Mouse (Mus musculus) mature B cell (primary cell): ENCODE measurements around the gene Ogn.
"Not testable (repeated sequence)": the region's sequence is repeated elsewhere in the genome, so short reads cannot be mapped to it uniquely, and the experiment has no call there.

ENCODE experiments used
- in situ Hi-C: fragments of 300-500 bp; cut with MboI; formaldehyde crosslinking; loops from 2 replicates; pipeline ENCODE4 v1.14.3; 2019

Ogn gene

DNA sequence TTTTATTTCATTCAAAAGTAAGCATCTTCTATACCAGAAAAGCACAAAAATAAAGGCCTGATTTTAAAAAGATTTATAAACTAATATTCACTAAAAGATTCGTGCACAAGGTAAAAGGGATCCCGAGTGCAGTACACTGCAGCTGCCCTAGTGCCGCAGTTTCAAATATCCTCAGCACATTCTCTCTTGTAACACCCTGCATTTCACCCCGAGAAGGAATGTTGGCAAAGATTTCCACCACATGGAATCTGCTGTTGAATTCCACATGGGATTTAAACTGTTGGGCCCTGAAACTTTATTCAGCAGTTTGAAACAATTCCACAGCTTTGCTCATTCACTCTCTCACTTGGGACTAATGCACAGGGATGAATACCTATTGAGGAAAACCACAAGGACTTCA is at the start of gene Ogn:
Ogn (plus strand) TSS at position 333 of the 400 bp plus-strand sequence.
- in situ Hi-C loops = no loop called here

DNA sequence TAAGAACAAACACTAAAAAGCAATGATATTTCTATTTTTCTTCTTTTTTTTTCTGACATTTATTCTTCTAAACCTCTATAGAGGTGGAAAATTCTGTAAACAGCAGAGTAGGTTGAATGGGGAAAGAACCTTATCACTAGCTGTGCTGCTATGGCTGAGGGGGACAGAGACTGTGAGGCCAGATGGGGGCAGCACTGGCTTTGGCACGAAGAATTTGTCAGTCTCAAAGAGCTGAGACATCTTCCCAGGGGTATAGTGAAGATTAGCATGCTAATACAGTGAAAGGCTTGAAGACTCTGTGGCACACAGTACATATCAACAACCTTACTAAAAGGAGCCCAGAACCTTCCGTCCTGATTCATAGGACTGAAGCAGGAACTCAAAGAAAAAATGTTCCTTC is 48.7 kb upstream of the Ogn start:
- in situ Hi-C loops = no loop called here

DNA sequence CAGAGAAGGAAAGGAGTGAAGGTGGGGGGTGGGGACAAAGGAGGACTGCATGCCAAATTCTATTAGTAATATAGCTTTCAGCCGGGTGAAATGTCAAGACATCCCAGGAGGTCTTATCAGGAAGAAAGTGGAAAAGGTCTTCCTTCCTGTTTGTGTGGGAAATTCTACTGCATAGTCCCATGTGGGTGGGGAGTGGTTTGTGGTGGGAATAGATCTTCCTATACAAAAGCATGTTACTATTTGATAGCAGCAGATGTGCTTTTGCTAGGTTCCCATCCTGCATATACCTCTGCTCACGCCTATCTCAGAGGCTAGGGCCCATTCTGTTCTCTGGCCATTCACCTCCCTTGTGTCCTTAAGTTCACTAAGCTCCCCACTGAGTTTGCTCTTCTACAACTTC is 47.0 kb upstream of the Ogn start:
- in situ Hi-C loops = no loop called here

DNA sequence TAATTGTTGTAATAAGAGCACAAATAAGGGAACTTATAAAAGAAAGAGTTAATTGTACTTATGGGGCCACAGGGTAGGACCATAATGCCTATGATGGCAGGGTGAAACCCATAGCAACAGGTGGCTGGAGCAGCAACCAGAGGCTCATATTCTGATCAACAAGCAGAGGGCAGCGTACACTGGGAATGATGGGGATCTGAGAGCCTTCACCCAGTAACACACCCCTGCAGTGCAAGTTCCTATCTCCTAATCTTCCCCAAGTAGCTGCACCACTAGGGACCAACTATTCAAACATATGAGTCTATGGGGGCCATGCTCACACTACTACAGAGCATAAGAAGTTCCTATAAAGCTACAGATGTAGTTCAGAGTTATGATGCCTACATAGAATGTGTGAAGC is 43.5 kb upstream of the Ogn start:
- in situ Hi-C loops = no loop called here

DNA sequence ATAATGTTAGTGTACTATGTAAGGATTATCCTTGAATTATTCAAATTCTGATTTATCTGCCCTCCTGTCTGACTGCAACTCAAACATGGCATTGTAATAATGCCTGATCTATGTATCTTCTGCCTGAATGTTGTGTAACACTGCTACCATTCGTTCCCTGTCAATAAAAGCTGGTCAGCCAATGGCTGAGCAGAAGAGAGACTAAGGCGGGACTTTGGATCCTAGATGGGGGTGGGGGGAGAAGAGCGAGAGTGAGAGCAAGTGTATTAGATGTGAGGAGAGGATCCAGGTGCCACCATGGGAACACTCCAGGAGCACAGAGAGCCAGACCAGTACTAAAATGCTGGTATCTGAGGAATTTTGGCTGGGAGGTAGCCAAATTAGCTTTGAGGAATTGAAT is 37.5 kb upstream of the Ogn start:
- in situ Hi-C loops = no loop called here

DNA sequence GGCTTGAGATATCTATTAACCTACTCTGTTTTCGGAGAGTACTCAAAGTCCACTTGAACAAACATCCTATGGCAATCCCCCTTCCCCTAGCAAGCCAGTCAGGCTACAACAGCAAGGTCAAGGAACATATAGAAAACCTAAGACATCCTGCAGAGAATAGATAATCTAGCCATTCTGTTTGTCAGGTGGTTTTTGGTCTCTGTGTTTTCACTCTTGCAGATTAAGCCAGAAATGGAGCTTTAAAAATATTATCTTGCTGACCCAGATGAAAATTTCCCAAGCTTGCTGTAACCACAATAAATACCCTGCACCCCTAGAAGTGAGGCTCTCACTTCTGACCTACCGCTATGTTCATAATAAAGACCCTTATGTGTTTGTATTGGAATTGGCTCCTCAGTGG is 36.4 kb upstream of the Ogn start:
- in situ Hi-C loops = no loop called here

DNA sequence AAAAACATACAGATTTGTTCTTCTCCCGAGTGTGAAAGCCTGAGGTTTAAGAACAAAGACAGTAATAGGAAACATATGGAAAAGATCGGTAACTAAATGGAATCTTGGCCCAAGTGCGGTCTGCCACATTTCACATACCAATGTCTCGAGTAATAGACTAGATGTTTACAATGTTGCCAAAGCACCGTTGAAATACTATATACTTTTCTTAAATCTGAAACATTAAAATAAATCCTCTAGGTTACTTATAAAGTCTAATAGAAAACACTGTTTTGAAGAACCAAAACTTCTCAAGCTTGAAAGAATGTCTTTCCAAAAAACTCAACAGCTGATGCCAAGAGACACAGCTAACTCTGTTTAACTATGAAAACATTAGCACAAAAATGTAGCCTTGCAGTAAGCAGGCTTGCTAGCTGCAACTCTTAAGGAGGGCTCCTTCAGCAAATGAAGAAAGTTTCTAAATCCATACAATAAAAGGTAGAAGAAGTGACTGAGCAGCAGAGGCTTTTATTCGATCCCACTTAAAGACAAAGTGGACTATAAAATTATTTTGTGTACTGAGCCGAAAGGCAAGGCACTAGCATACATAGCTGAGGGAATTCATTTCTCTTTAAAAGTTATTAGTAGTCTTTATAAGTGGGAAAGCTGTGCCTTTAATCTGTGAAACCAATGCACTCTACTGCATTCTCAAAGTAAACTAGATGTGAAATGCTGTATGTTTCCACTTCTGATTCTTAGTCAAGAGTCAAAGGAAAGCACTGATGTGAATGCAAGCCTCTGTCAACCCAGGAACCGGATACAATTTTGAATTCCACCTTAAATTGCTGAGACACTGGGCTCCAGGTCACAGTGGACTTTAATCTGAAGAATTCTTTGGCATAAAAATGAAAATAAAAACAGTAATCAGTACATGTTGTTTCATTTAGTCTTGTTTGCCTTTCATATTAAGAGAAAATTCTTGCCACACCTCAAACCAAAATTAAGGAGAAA is 26.0 kb upstream of the Ogn start, which contains the start of gene Omd:
Omd (plus strand) TSS at position 922 of the 990 bp plus-strand sequence.
- in situ Hi-C loops = no loop called here

DNA sequence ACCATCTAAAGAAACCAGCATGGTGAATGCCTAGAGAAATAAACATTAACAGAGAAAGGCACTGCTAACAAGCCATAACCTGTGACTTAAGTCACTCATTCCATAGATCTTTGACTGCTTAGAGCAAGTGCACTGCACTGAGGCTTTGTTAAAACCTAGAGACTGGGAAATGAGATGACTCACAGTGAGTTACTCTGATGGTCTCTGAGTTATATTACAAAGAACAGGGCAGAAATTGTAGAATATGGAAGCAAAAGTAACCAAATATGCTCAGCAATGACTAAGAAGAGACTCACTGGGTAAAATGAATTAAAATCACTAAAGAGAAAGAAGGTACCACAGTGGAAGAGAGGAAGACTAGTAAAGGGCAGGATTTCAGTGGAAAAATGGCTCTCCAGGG is 24.0 kb upstream of the Ogn start:
- in situ Hi-C loops = no loop called here

DNA sequence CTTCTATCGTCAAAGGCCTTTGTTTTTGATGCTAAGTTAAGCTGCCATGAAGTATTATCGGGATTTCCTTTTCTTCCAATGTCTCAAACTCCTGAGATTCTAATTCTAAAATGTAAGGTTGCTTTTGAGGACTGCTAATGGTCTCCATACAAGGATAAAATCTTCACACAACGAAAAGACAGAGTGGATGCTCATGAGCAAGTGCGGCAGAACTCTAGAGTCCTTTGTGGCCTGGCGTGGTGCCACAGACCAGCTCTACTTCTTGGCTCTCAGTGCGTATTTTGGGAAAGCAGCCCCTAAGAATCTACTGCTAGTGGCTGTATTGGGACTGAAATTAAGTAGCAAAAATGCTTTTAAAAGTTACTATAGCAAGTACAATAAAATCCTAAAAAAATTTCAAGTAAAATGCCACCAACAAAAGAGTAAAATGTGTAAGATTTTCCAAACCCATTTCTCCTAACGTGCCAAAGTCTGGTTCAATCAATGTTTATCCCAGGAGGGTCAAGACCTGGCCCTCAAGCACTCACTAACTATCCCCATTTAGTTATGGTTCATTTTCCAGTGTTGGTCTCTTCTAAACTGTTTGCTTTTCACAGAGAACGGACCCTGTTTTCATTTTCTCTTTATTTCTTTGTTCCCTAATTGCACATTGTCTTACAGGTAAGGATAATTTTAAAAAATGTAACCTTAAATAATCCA is 23.4 kb upstream of the Ogn start:
- in situ Hi-C loops = no loop called here

DNA sequence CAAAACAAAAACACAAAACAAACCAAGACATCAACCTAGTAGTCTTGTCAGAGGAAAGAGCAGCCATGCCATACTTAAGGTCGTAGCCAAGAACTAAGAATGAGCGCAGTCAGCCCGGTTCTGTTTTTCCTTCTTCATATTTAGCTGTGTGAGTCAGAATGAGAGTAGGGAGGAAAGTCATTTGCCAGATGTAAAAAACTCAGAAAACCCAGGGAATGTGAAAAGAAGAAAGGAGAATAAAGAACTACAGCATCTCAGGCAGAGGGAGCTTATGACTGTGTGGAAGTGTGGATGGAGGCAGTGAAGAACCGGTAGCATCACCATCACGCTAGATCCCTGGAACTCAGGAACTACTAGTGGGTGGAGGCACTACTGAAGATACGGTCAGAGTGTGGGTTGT is 21.8 kb upstream of the Ogn start:
- in situ Hi-C loops = no loop called here

DNA sequence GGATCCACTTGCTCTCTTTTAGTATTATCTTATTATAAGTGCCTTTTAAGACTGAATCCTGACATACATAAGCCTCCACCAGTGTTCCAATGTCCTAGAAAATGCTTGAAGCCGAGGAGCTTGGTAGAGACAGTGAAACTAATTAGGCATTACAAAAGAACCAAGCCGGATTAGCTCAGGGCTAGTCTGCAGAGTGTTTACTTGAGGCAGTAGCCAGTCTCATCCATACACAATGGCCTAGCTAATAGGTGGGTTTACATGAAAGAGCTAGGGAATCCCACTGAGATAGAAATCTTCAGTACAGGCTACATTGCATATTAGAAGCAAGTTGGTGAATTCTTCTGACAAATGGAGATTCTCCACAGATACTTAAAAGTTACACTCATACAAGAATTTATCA is 5.3 kb upstream of the Ogn start:
- in situ Hi-C loops = not testable (repeated sequence)

DNA sequence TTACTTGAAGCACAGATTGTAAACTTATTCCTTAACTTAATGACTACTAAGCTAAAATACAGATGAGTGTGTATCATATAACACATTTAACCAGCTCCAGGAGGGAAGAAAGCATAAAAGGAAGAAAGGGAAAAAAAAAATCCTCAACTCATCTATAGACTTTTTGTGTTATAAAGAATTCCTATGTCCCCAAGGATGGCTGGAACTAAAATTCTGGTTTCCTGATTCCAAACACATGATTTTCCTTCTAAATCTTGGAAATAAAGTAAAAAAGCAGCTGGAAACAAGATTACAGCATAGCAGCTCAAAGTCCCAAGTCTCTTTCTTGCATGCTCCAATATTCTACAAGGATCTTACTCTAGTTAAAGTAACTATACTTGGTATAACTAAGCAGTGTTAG is 4.2 kb upstream of the Ogn start:
- in situ Hi-C loops = no loop called here

DNA sequence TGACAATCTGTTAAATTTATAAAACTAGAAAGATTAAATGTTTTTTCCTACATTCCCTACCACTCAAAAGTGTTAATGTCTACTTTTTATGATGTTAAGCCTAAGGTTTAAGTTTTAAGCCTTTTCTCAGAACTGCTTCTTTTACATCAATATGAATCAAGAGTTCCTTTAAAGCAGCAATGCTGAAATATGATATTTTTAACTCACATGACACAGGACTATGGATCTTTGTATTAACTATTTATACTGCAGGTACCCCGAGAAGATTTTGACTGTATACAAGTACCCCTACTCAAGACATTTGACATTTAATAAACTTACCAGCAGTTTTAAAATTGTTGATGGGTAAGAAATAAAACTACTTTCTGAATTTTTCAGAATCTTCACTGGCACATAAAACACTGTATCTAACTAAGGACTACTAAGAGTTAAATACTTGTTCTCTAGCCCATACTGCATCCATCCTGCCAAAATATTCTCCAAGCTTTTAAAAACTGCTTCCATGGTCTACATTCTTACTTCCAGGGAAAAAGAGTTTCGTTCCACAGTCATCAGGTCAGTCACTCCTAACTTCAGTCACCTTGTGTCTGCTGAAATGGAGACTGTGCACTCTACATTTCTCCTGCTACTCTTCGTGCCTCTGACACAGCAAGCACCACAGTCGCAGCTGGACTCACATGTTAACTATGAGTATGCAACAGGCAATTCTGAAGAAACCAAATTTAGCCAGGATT is 910 bp downstream of the Ogn start:
- in situ Hi-C loops = no loop called here

DNA sequence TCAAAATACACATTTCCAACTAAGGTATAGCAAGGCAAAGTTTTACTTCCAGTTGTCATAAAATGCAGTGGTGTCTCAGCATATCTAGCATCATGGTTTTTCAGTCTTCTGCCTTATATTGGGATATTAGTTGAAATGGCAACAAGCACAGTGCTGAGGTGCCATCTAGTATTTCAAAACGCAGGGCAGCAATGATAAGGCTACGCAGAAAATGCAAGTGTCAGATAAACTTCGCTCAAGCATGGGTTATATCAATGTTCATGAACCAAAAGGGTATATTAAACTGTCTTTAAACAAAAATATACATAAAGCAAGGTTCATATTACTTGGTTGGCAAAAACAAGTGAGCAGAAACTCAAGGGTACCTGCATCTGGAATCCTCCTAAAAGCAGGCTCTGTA is 9.2 kb downstream of the Ogn start:
- in situ Hi-C loops = no loop called here

DNA sequence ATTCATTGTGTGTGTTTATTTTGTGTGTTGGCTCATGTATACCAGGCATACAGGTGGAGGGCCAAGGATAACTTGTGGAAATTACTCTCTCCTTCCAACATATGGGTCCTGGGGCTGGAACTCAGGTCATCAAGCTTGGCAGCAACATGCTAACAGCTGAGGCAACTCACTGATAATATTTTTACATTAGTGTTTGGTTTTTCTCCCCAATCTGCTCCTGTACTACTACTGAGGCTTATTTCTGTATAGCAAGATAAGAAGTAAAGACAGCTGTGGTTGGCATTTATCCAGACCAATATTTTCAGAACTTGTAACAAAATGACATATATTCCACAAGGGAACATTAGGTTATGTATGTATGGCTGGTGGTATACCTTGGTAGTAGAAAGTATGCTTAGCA is 10.5 kb downstream of the Ogn start:
- in situ Hi-C loops = no loop called here

DNA sequence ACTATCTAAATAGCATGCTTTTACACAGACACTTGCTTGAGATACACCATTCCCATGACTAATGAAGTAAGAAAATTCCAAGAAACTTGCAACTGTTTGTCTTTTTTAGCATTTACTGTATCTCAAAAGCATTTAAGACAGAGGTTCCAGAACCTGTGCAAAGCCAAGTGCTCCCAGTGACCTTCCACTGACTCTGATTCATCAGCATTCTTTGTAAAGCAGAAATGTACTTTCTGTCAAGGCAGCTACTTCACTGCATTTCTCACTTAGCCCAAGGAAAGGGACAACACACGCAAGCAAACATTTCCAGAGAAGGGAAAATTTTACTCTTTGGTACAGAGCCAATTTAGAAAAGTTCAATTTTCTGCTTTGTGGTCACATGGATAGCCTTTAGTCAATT is 15.4 kb downstream of the Ogn start:
- in situ Hi-C loops = no loop called here

DNA sequence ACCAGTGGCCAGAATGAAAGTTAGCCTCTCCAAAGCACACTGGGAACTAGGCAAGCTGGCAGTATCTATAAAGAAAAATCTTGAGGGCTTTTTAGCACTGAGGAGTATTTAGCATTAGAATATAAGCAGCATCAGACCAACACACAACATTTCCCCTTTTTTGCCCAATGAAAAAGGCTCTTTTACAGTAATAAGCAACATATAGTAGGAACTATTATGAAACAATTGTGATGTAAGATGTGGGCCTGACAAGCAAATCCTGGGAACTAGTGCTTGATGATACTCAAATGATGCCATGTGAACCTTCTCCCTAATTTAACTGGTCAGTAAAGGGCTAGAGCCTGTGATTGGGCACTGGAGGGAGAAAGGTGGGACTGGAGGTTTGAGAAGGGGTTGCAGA is 20.3 kb downstream of the Ogn start:
- in situ Hi-C loops = no loop called here

DNA sequence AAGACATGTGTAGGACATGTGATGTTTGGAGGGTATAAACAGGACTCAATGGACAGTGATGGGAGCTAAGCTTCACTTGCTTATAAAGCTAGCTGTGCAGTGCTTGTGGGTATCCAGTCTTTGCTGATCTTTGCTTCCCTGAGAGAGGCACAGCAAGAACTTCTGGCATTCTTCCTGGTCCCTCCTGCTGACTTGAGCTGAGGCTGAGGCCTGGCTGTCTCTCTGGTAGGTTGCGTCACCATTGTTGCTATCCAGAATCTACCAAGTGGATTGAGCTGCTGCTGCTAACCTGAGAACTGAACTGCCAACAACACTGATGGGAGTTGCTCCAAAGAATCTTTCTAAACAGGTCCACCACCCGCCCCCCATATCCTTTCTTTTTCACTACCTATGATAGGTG is 21.2 kb downstream of the Ogn start:
- in situ Hi-C loops = no loop called here

DNA sequence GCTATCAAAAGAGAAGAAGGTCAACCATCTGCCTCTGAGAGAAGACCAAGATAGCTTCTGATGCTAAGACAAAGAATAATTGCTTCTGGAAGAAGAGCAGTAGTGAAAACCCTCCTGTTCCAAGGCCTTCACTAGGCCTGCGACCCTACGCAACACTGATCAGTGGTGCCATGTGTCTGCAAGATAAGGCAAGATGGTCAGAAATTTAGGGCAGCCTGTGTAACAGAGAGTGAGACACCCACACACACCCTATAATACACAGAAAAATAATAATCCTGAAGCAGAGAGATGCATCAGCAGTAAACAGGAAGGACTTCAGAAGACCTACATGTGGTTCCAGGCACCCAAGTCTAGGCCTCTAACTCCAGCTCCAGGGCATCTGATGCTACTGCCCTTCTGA is 32.1 kb downstream of the Ogn start:
- in situ Hi-C loops = no loop called here

DNA sequence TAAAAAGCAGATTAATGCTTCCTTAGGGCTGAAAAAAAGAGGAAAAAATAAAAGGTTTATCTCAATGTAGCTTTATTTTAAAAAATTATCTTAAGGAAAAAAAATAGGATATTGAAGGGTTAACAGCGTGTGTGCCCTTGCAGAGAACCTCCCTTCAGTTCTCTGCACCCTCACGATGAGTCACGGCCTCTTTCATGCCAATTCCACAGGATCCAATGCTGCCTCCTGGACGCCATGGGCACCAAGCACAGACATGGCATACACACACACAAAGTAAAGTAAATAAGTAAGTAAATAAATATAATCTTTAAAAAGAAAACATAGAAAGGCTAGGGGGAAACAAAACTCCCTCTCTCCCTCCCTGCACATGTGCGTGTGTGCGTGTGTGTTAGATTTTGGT is 34.8 kb downstream of the Ogn start:
- in situ Hi-C loops = no loop called here

DNA sequence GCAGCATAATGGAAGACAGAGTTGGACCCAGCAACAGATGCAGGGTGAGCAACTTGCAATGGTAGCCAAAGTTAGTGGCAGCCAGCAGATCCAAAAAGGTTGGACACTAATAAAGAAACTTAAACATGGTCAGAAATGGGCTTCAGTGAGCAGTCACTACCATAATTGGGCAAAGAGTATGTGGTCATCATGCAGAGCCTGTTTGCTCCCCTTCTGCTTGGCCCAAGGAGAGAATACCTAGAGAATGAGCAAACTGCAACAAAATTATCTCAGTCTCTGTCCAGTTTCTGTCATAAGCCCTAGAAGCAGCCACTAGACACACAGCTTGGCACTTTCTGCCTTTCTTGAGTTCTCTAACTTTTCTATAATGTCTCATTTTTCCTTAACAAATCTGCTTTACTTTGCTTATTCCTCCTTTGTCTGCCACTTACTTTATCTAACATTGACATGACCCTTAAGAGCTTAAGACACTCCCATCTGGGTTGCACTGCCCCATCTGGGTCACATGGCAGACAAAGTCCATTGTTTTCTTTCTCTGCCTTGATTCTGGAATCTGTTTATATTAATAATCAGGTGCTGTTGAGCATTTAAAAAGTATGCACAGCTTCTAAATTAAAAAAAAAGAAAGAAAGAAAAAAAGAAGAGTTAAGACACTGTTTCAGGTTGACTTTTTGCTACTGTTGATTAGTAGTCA is 36.0 kb downstream of the Ogn start:
- in situ Hi-C loops = no loop called here
